Mouse (Mus musculus): ENCODE measurements around the gene Col13a1.

The Col13a1 gene

GRCm38 (mm10) chr10:61905308-61905707 is 73.6 kb downstream of the Col13a1 start:
- ATAC-seq (ENCODE audit: low TSS enrichment): no peak

DNA sequence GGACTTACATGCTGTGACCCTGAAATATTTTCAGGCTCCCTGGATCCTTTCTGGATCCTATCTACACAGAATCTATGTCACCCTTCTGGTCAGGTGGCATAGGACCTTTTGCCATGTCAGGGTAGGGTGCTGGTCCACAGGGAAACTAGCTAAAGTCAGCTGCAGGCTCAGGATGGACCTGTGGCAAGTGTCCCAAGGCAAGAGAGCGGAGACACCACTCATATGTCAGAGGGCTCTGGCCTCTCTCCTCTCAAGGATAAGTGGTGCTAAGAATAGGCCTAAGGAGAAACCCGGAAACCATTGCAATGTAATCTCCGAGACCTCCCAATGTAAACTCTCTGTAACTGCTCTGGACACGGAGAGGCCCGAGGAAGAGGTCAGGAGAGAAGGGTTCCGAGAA is 80.8 kb downstream of the Col13a1 start:
- ATAC-seq (ENCODE audit: low TSS enrichment): no peak

- no peak for ATAC-seq (ENCODE audit: low TSS enrichment)
Measured at GRCm38 (mm10) chr10:61894564-61894963, 84.3 kb downstream of the Col13a1 start.

DNA sequence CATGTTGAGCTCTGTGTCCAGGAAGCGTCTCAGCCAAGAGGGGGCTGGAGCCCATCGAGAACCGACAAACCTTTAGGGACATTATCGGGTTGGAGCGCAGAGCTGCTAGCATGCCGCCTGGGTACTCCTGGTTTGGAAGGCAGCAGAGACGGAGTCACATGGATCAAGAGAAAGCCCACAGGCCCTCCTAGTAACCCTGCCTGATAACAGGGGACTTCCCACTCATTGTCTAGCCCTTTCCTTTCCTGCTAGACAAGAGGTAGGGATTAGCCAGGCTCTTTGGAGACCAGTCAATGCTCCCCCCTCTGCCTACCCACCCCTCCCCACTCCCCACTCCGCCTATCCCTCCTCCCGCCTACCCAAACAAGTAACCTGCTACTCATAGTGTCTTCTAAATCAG is 87.8 kb downstream of the Col13a1 start:
- ATAC-seq (ENCODE audit: low TSS enrichment): no peak

GRCm38 (mm10) chr10:61890294-61890693 is 88.6 kb downstream of the Col13a1 start:
- ATAC-seq (ENCODE audit: low TSS enrichment): no peak

GRCm38 (mm10) chr10:61879427-61879826 is 99.5 kb downstream of the Col13a1 start:
- ATAC-seq (ENCODE audit: low TSS enrichment): no peak

GRCm38 (mm10) chr10:61877787-61878186 is 101.1 kb downstream of the Col13a1 start:
- ATAC-seq (ENCODE audit: low TSS enrichment): peak; percentile 77

GRCm38 (mm10) chr10:61869796-61870195 is 109.1 kb downstream of the Col13a1 start:
- no peak for ATAC-seq (ENCODE audit: low TSS enrichment)

DNA sequence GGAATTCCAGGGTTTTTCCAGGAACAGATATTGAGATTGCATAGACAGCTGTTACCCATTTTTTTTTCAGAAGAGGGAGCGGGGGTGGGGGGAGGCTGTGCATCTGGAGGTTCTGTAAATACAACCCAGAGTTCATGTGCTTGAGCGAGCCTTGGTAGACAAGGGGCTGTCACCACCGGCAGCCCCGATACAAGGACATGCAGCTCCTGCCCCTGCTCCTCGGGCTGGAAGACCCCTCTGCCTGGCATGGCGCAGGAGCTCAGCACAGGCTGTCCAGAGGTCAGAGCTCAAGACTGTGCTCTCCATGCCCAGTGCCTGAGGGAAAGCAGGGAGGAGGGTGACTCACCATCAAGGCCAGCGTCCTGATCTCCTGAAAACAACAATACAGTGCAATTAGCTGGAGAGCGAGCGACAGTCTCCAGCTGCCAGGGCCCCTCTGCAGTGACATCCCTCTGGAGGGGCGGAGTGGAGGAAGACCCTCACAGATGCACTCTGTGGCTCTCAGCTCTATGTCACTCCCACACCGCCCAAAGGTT is 112.8 kb downstream of the Col13a1 start:
- ATAC-seq (ENCODE audit: low TSS enrichment): no peak

- no peak for ATAC-seq (ENCODE audit: low TSS enrichment)
Measured at GRCm38 (mm10) chr10:61859451-61859850, 119.5 kb downstream of the Col13a1 start.

DNA sequence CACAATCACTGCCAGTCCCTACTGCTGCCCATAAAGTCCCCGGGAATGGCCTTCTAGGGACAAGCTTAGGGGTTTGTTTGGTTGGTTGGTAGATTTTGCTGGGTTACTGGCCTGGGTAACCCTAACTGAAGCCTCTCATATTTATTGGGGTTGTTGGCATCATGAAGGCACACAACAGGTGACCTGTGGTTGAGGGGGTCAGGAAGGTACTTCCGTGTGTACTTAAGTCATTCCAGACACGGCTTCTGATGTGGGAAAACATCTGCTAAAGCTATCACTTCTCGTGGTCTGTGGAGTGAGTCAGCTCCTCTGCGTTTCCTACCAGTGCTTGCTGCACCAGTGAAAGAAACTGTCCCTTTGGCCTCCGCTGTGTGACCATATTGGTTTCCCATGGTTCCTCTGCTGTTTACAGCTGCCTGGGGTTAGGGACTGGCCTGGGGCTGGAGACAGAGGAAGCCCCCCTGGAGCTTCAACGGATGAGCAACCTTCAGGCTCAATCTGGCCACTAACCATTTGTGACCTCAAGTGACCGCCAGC is 123.7 kb downstream of the Col13a1 start:
- no peak for ATAC-seq (ENCODE audit: low TSS enrichment)

DNA sequence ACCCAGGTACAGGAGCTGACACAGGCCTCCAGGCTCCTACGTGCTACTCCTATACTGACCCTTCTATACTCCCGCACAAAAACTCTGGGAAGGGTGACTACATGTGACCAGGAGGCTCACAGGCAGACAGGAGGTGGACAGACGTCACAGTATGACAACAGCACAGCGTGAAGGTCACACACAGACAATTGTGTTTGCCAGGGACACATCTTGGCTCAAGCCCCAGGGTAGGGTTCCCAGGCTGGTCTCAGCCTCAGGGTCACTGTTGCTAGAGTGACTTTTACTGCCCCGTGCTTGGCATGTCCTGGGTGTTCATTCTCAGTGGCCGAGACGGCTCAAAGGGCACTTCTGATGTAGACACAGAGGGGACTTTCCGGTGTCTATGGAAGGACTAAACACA is 126.1 kb downstream of the Col13a1 start:
- no peak for ATAC-seq (ENCODE audit: low TSS enrichment)

DNA sequence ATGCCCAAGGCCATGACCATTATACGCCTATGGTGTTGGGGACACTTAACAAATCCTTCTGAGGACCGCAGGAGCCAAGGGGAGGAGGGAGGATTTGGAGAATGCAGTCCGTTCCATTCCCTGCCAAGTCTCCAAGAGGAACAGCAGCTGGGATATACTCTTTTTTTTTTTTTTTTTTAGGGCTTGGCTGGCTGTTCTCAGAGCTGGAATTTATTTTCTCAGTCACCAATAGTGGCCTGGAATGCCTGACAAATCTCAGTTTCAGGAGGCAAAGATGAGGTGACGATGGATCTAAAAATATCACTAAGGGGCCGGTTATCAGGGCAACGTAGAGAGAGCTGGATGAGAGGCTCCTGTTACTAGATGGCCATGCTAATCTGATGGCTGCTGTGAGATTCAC is 130.4 kb downstream of the Col13a1 start:
- peak; percentile 86 for ATAC-seq (ENCODE audit: low TSS enrichment)

GRCm38 (mm10) chr10:61845476-61845875 is 133.4 kb downstream of the Col13a1 start:
- ATAC-seq (ENCODE audit: low TSS enrichment): no peak

DNA sequence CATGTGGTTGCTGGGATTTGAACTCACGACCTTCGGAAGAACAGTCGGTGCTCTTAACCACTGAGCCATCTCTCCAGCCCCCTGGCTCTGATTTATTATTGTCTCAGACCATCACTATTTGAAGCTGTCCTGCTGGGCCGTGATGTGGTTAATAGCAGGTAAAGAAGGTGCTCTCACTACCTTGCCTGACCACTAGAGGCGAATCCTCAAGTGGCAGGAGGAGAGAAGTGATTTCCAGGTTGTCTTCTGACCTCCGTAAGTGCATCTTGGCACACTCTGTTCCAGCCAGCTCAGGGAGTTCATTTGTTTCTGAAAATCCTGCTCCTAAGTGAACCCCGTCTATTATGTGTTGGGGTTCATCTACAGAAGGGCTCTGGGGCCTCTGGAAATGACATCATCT is 134.4 kb downstream of the Col13a1 start:
- ATAC-seq (ENCODE audit: low TSS enrichment): no peak

DNA sequence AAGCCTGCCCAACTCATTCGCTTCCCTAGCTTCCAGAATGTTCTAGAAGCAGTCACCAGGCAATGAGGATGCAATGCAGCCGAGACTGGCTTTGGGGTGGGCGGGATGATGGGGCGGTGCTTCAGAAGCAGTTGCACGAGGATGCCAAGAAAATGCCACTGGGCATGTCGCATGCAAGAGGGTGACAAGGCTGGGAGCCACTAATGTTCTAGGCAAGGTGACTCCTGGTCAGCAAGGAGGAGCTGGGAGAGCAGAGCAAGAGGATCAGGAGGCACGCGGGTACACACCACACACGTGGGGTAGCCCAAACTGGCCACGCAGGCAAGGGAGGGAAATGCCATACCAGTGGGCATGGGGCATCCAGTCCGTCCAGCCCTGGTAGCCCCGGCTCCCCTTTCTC is 136.6 kb downstream of the Col13a1 start:
- ATAC-seq (ENCODE audit: low TSS enrichment): no peak

DNA sequence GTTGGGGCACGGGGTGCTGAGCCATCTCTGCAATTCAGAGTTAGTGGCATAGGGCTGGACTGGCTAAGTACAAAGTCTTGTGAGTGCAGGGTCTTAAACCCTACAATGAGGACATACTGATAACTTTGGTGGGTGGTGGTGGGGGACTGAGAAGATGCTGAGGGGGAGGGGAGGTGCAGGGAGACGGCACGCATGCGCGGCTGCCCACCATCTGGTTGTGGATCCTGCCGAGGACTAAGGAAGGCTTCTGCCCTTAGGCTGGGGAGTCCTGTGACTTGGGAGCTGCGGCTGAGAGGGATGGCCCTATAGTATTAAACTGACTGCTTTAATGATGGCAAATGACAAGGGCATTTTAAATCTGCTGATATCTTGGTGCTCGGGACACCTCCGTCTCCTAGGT is 139.6 kb downstream of the Col13a1 start:
- no peak for ATAC-seq (ENCODE audit: low TSS enrichment)

DNA sequence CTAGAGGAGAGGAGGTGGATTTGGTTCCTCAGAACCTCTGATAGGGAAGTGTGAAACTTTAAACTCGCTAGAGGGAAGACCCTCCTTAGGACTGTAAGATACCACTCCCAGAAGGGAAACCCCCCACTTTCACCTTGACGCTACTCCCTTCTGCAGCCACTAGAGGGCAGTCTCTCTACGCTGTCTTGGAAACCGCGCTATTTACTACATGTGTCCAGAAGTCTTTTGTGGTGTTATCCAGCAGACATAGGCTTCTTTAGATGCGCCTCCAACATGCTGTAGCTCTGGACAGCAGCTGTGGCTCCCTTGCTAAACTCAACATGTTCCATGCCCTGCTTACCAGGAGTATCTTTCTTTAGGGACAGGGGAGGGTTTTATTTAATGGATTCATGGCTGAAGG is 140.1 kb downstream of the Col13a1 start:
- ATAC-seq (ENCODE audit: low TSS enrichment): peak; percentile 76

DNA sequence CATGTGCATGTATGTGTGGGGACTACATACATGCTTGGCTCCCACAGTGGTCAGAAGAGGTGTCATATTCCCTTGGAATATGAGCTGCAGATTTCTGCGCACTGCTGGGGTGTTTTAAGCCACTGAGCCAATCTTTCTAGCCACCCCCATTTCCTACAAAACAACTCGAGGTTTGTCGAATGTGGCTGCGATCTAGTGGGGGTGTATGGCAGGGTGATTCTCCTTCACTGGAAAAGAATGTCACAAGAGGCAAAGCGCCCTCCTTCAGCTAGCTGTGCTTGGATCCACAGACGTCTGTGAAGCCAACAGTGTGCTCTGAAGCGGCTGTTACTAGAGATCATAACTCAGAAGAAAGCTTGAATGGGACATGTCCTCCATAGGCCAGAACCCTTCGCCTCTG is 141.6 kb downstream of the Col13a1 start:
- ATAC-seq (ENCODE audit: low TSS enrichment): peak; percentile 90

DNA sequence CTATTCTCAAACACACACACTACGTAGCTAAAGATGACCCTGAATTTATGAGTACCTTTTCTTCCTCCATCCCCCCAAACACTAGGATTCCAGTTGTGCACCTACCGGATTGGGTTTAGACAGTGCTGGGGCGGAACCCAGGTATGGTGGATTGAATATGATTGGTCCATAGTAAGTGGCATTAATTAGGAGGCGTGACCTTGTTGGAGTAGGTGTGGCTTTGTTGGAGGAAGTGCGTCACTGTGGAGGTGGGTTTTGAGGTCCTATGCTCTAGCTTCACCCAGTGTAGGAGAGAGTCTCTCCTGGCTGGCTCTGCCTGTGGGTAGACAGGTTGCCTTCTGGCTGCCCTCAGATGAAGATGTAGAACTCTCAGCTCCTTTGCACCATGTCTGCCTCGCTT is 144.6 kb downstream of the Col13a1 start:
- ATAC-seq (ENCODE audit: low TSS enrichment): no peak

DNA sequence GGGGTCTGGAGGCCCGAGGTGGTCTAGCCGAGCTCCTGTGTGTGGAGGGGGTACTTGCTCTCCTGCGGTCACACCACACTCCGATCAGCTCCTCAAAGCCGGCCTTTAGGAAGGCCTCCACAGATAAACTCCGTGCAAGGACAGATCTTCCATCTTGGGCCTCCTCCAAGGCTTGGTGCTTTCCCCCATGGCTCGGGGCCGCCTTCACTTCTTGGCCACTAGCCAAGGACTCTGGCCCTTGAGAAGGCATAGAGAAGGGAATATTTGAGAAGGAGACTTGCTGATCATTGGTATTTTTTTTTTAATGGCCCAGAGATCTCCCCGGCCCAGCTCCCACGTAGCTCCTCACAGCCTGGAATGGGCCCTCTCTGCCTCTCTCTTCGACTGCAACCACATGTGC is 146.2 kb downstream of the Col13a1 start:
- no peak for ATAC-seq (ENCODE audit: low TSS enrichment)

DNA sequence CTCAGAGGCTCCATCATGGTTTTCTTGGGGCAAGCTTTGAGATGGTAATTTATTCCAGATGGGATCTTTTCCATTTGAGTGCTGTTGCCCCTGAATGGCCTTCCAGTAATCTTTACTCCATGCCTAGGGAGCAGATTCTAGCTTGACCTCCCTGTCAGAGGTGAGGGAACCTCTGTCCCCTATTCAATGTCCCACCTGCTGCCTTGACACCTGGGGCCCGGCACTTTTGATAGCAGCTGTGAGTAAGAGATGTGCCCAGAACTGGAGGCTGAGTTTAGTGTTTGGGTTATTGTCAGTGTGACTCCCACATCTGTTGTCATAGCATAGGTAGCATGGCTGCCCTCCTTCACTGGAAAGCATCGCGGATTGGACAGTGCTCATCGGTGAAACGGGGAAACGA is 147.2 kb downstream of the Col13a1 start:
- ATAC-seq (ENCODE audit: low TSS enrichment): no peak

- ATAC-seq (ENCODE audit: low TSS enrichment): no peak
Measured at GRCm38 (mm10) chr10:61831251-61831650, 147.7 kb downstream of the Col13a1 start.

GRCm38 (mm10) chr10:61830817-61831216 is 148.1 kb downstream of the Col13a1 start:
- peak; percentile 70; the same call in 1 of the 2 replicates for ATAC-seq (ENCODE audit: low TSS enrichment)

Measured in frontal cortex, adult (tissue).